In genomic region chr7:100159105-100159841, GRCm38 (mm10) we compare ENCODE assay signal across 7 mouse cellular contexts. TPM values are rescaled to one million over a fixed set of nuclear protein-coding genes. Genes with fewer than 3 reads are reported as not detected.
DNase-seq lines count a peak whose midpoint lies in the region; ATAC-seq and TF ChIP-seq lines count a peak whose summit lies in the region.

Gene Lipt2 (plus strand): TSS chr7:100159277.

- ATAC-seq in intestine, postnatal 0 days = peak; percentile 96
- peak; percentile 98 for ATAC-seq in midbrain, embryonic 12.5 days (ENCODE audit: low FRiP score, low read depth)

- TF ChIP-seq POLR2A in small intestine, adult 2 months (IDR thresholded peaks at IDR 0.05; ENCODE audit: low read depth, low read length) = peak; percentile 50

- H3K4me1 ChIP-seq in intestine, postnatal 0 days (replicated peaks; ENCODE audit: control insufficient read depth, insufficient read depth, low read length) = no peaks in the 10 kb centered on the region
- H3K4me1 ChIP-seq in midbrain, embryonic 12.5 days = peaks cover 6% of the 10 kb centered on the region
- H3K4me1 ChIP-seq in small intestine, adult 2 months (ENCODE audit: control insufficient read depth, insufficient read depth, insufficient read length, low read length) = peaks cover 9% of the 10 kb centered on the region; the same call in 1 of the 2 replicates

- peak within 1 kb of the TSS; percentile 55 for H3K4me3 ChIP-seq in intestine, postnatal 0 days (ENCODE audit: low read depth, low read length)
- H3K4me3 ChIP-seq in midbrain, embryonic 12.5 days = peak within 1 kb of the TSS; percentile 73
- peak within 1 kb of the TSS; percentile 69 for H3K4me3 ChIP-seq in small intestine, adult 2 months (ENCODE audit: low read depth, low read length)

- H3K9me3 ChIP-seq in intestine, postnatal 0 days (ENCODE audit: control insufficient read depth) = no peaks in the 10 kb centered on the region
- no peaks in the 10 kb centered on the region for H3K9me3 ChIP-seq in midbrain, embryonic 12.5 days

- H3K36me3 ChIP-seq in intestine, postnatal 0 days (ENCODE audit: control insufficient read depth, insufficient read depth) = no peaks in the 10 kb centered on the region
- H3K36me3 ChIP-seq in midbrain, embryonic 12.5 days = no peaks in the 10 kb centered on the region
- H3K36me3 ChIP-seq in small intestine, adult 2 months (ENCODE audit: control insufficient read depth, insufficient read depth, low read length) = no peaks in the 10 kb centered on the region

- WGBS in intestine, postnatal 0 days = under 1% methylated on average over 78 of the region's 78 CpGs
- WGBS in midbrain, embryonic 12.5 days = under 1% methylated on average over 78 of the region's 78 CpGs
- 1% methylated on average over 78 of the region's 78 CpGs for WGBS in small intestine, adult 2 months

- peak; percentile 95 for DNase-seq in adrenal gland, adult 8-10 months
- DNase-seq in embryo, embryonic 9.5 days (ENCODE audit: extremely low spot score) = peak; percentile 92
- no peak for DNase-seq in gonadal fat pad, adult 2 months (ENCODE audit: low read depth)
- DNase-seq in left cerebral cortex, postnatal 4 days = peak; percentile 92

- peak within 1 kb of the TSS; percentile 86 for H3K27ac ChIP-seq in intestine, postnatal 0 days (ENCODE audit: low read depth, low read length)
- peak within 1 kb of the TSS; percentile 88 for H3K27ac ChIP-seq in midbrain, embryonic 12.5 days (replicated peaks)
- peak within 1 kb of the TSS; percentile 90 for H3K27ac ChIP-seq in small intestine, adult 2 months (ENCODE audit: insufficient read depth, low read depth, low read length)

- peak within 1 kb of the TSS; percentile 54 for H3K9ac ChIP-seq in intestine, postnatal 0 days (ENCODE audit: low read depth, low read length)
- peak within 1 kb of the TSS; percentile 78 for H3K9ac ChIP-seq in midbrain, embryonic 12.5 days (replicated peaks)

- no peaks in the 10 kb centered on the region for H3K27me3 ChIP-seq in intestine, postnatal 0 days (replicated peaks; ENCODE audit: control insufficient read depth, insufficient read depth, low read length)
- H3K27me3 ChIP-seq in midbrain, embryonic 12.5 days = peaks cover 9% of the 10 kb centered on the region
- H3K27me3 ChIP-seq in small intestine, adult 2 months (ENCODE audit: control insufficient read depth, insufficient read depth, low read length) = no peaks in the 10 kb centered on the region

- TF ChIP-seq CTCF in intestine, postnatal 0 days (IDR thresholded peaks at IDR 0.05; ENCODE audit: low read depth) = peak; percentile 66
- no peak for TF ChIP-seq CTCF in small intestine, adult 2 months (IDR thresholded peaks at IDR 0.05; ENCODE audit: extremely low read depth, insufficient read length, insufficient replicate concordance, low read depth, low read length)

- peak within 1 kb of the TSS; percentile 81 for H3K4me2 ChIP-seq in intestine, postnatal 0 days (replicated peaks; ENCODE audit: low read depth)
- peak within 1 kb of the TSS; percentile 78 for H3K4me2 ChIP-seq in midbrain, embryonic 12.5 days (replicated peaks)

- intact Hi-C loops in left cerebral cortex, postnatal 4 days (cut with DNase I) = no loop called here

RNA-seq across cellular contexts. Expression of gene Lipt2, which starts in this region (rescaled TPM):
- total RNA-seq in adrenal gland, adult 8-10 months (2022) = 1 to 10 TPM; 5.2 to 7.5 (median 6.4) TPM
- polyA plus RNA-seq in gonadal fat pad, adult 2 months (2012; rRNA removed) = 10.8 and 11.2 TPM in 2 replicates
- polyA plus RNA-seq in intestine, postnatal 0 days (2015; fragmentation: Nextera tagmentation; extraction: Ambion mirVana) = 8.8 and 9.1 TPM in 2 replicates
- 1 to 10 TPM; 6.8 to 7.6 TPM for total RNA-seq in left cerebral cortex, postnatal 4 days (2021)
- 15.7 and 16.9 TPM in 2 replicates for polyA plus RNA-seq in midbrain, embryonic 12.5 days (2016; fragmentation: Nextera tagmentation; extraction: Ambion mirVana)
- 11.5 and 13.2 TPM in 2 replicates for polyA plus RNA-seq in small intestine, adult 2 months (2012; rRNA removed)
